Mouse (Mus musculus) intestine, postnatal 0 days (tissue): Measurements from ENCODE around the gene Pitpnb. TPM values are rescaled to one million over a fixed set of nuclear protein-coding genes. Genes with fewer than 3 reads are reported as not detected.

Source experiments
- ATAC-seq: fragments of 200-750 bp; cut with Nextera tagmentation; 2 replicates; pipeline ENCODE4 v1.8.0; 2017; ENCODE audit warnings: mild to moderate bottlenecking, moderate TSS enrichment, moderate library complexity
- H3K27ac ChIP-seq: fragments of 300-500 bp; sonication (generic); 2 replicates; pipeline ENCODE4 v1.5.1; 2014; ENCODE audit warnings: mild to moderate bottlenecking, low read depth, low read length, moderate library complexity
- H3K27me3 ChIP-seq: fragments of 300-500 bp; sonication (generic); replicated peaks from 2 replicates; pipeline ENCODE4 v1.6.1; 2014; ENCODE audit warnings: low read length, mixed read lengths; ENCODE audit not compliant: control insufficient read depth, insufficient read depth
- H3K36me3 ChIP-seq: fragments of 300-500 bp; sonication (generic); 2 replicates; pipeline ENCODE4 v1.6.1; 2014; ENCODE audit warnings: mild to moderate bottlenecking, moderate library complexity; ENCODE audit not compliant: control insufficient read depth, insufficient read depth
- H3K4me1 ChIP-seq: fragments of 300-500 bp; sonication (generic); replicated peaks from 2 replicates; pipeline ENCODE4 v1.6.1; 2014; ENCODE audit warnings: antibody characterized with exemption, low read length, mixed read lengths; ENCODE audit not compliant: control insufficient read depth, insufficient read depth
- H3K4me2 ChIP-seq: fragments of 300-500 bp; sonication (generic); replicated peaks from 2 replicates; pipeline ENCODE4 v1.6.1; 2014; ENCODE audit warnings: low read depth, mild to moderate bottlenecking, moderate library complexity
- H3K4me3 ChIP-seq: fragments of 300-500 bp; sonication (generic); 2 replicates; pipeline ENCODE4 v1.5.1; 2014; ENCODE audit warnings: low read depth, low read length
- H3K9ac ChIP-seq: fragments of 300-500 bp; sonication (generic); 2 replicates; pipeline ENCODE4 v1.6.1; 2014; ENCODE audit warnings: mild to moderate bottlenecking, low read depth, low read length
- H3K9me3 ChIP-seq: fragments of 300-500 bp; sonication (generic); 2 replicates; pipeline ENCODE4 v1.6.1; 2016; ENCODE audit warnings: mixed run types; ENCODE audit not compliant: control insufficient read depth
- CTCF ChIP-seq: sonication (generic); IDR thresholded peaks from 2 replicates; pipeline ENCODE4 v1.5.1; 2016; ENCODE audit warnings: low read depth, mild to moderate bottlenecking, control low read depth, antibody characterized with exemption, moderate library complexity
- WGBS: fragments of 180-500 bp; shearing (Covaris S2); extraction: QIAGEN DNeasy Blood & Tissue Kit; methylation state at CpG from one replicate; pipeline ENCODE4 v1.1.7; 2014; 5-methylcytosine and 5-hydroxymethylcytosine counted together
- polyA plus RNA-seq: library from polyadenylated mRNA; unstranded; fragments of >200 nt; fragmentation: Nextera tagmentation; extraction: Ambion mirVana; gene quantifications from 2 replicates; pipeline ENCODE4 v1.2.1, GENCODE M21; 2015

Gene Pitpnb
- polyA plus RNA-seq, 1 experiment from 2014 or later = 42.9 TPM

- Histone ChIP-seq H3K36me3 (no peaks in the 10 kb centered on the region), H3K27me3 (no peaks in the 10 kb centered on the region; the same call in 1 of the 2 replicates), H3K4me2 (no peak overlapping the region), H3K4me3 (no peak overlapping the region), H3K9ac (no peak overlapping the region), H3K4me1 (no peaks in the 10 kb centered on the region), H3K27ac (no peak overlapping the region), H3K9me3 (no peaks in the 10 kb centered on the region)
- ATAC-seq = no peak
- 91% methylated on average over 6 of the region's 6 CpGs for WGBS
- no peak for TF ChIP-seq CTCF
These were observed 15.5 kb upstream of the Pitpnb start for GRCm38 (mm10) chr5:111315061-111315460.

- no peak overlapping the region for H3K4me3 ChIP-seq
- no peak overlapping the region for H3K9ac ChIP-seq
- no peaks in the 10 kb centered on the region for H3K9me3 ChIP-seq
- ATAC-seq = no peak
- H3K4me1 ChIP-seq = no peaks in the 10 kb centered on the region
- WGBS = 64% methylated on average over 3 of the region's 3 CpGs
- no peaks in the 10 kb centered on the region; the same call in 1 of the 2 replicates for H3K27me3 ChIP-seq
- no peak overlapping the region for H3K27ac ChIP-seq
- H3K36me3 ChIP-seq = no peaks in the 10 kb centered on the region
- no peak overlapping the region for H3K4me2 ChIP-seq
- TF ChIP-seq CTCF = no peak
These were observed 13.0 kb upstream of the Pitpnb start for GRCm38 (mm10) chr5:111317526-111317925.

- WGBS = 42% methylated on average over 1 of the region's 1 CpGs
- no peak overlapping the region for H3K4me3 ChIP-seq
- H3K4me2 ChIP-seq = no peak overlapping the region
- no peaks in the 10 kb centered on the region for H3K9me3 ChIP-seq
- no peak overlapping the region for H3K27ac ChIP-seq
- no peaks in the 10 kb centered on the region; the same call in 1 of the 2 replicates for H3K27me3 ChIP-seq
- H3K4me1 ChIP-seq = no peaks in the 10 kb centered on the region
- no peak for TF ChIP-seq CTCF
- no peak overlapping the region for H3K9ac ChIP-seq
- H3K36me3 ChIP-seq = no peaks in the 10 kb centered on the region
- ATAC-seq = no peak
These were observed 11.6 kb upstream of the Pitpnb start for GRCm38 (mm10) chr5:111318946-111319345.

GRCm38 (mm10) chr5:111325813-111326212, 4.8 kb upstream of the Pitpnb start:
- no peaks in the 10 kb centered on the region for H3K27me3 ChIP-seq
- H3K27ac ChIP-seq = no peak overlapping the region
- no peak for ATAC-seq
- 15% methylated on average over 1 of the region's 1 CpGs for WGBS
- no peak overlapping the region for H3K9ac ChIP-seq
- H3K4me3 ChIP-seq = no peak overlapping the region
- H3K9me3 ChIP-seq = no peaks in the 10 kb centered on the region
- H3K4me2 ChIP-seq = no peak overlapping the region
- no peaks in the 10 kb centered on the region for H3K36me3 ChIP-seq
- peak; percentile 29 for TF ChIP-seq CTCF
- no peaks in the 10 kb centered on the region; the same call in 1 of the 2 replicates for H3K4me1 ChIP-seq

- WGBS = 66% methylated on average over 7 of the region's 7 CpGs
- Histone ChIP-seq H3K4me1 (no peaks in the 10 kb centered on the region; the same call in 1 of the 2 replicates), H3K27me3 (no peaks in the 10 kb centered on the region), H3K4me3 (no peak overlapping the region), H3K27ac (no peak overlapping the region), H3K4me2 (no peak overlapping the region), H3K9ac (no peak overlapping the region), H3K36me3 (no peaks in the 10 kb centered on the region), H3K9me3 (no peaks in the 10 kb centered on the region)
- ATAC-seq = no peak
- no peak for TF ChIP-seq CTCF
These were observed 3.1 kb upstream of the Pitpnb start for GRCm38 (mm10) chr5:111327420-111327819.

GRCm38 (mm10) chr5:111329782-111330416, 664 bp upstream of the Pitpnb start:
- Histone ChIP-seq H3K9me3 (no peaks in the 10 kb centered on the region), H3K4me2 (peak overlapping the region; percentile 78), H3K4me3 (peak overlapping the region; percentile 95), H3K4me1 (no peaks in the 10 kb centered on the region; the same call in 1 of the 2 replicates), H3K27me3 (no peaks in the 10 kb centered on the region), H3K27ac (peak overlapping the region; percentile 57; the same call in 1 of the 2 replicates), H3K9ac (peak overlapping the region; percentile 93), H3K36me3 (no peaks in the 10 kb centered on the region; the same call in 1 of the 2 replicates)
- 17% methylated on average over 10 of the region's 10 CpGs for WGBS
- no peak for TF ChIP-seq CTCF
- peak; percentile 34; the same call in 1 of the 2 replicates for ATAC-seq
